Mouse (Mus musculus): ENCODE results near the gene C1qc.

The C1qc gene

DNA sequence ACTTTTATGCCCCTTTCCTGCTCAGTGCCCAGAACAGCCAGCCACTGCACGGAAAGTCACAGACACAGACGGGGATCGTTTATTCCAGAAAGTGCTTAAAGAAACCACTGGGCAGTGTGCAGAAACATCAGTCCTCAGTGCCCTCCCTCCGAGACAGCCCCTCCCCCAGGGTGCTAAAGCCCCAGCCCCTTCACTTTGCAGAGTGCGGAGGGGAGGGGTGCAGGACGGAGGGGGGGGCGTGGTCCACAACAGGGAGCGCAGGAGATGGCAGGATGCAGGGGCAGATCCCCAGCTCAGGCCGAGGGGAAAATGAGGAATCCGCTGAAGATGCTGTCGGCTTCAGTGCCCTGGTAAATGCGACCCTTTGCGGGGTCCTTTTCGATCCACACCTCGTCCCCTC is 3.0 kb upstream of the C1qc start:
- no peak for DNase-seq (ENCODE audit: low spot score in 2 of 2)

DNA sequence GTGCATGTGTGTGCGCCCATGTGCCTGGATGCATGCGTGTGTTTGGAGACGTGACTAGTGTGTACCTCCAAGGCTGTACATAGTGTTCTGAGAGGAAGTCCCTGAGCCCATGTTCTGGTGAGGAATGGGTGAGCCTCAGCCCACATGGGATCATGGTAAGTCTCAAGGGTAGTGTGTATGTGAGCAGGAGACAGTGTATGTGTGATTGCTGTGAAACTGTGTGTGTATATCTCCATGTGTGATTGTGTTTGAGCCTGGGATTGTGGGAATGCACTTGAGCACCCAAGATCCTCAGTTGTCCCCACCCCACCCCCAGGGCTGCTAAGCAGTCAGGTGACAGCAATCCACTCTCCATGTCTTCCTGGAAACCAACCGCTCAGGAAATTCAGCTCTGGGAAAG is 2.0 kb upstream of the C1qc start:
- DNase-seq (ENCODE audit: low spot score in 2 of 2): no peak

DNA sequence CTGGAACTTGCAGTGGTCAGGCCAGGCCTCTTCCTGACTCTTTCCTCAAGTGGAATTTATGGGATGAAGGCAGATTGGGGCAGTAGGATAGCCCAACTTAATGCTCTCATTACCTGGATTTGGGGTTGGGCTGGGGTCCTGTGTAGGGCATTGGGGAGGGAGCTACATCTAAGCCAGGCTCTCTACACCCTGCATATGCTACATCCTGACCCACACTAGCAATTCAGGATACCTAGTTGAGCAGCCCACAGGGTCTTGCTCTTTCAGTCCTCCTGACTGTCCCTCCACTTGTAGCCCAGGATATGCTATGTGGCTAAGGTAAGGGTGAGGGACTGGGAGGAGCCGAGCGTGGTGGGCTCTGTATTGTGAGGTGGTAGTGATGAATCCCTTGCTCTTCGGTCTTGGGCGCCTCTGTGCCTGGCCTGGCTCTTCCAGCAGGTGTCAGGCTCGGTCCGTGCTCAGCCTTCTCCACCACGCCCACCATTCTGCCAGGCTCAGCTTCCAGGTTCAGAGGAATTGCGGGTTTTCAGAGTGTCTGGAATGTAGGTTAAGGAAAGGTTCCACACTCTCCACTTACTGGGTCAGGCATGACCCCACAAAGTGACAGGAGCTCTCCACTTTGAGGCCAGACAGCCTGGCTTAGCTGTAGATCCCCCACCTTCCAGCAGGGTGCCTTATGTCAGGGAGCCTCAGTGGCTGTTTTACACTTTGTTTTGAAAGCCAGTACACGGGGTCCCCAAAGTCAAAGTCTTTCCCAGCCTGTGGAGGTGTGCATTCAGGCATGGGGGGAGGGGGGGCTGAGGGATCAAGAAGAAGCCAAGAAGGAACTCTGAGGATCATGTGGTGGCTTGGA is 1.1 kb upstream of the C1qc start:
- peak; percentile 69 to 73 for DNase-seq (ENCODE audit: low spot score in 2 of 2)

DNA sequence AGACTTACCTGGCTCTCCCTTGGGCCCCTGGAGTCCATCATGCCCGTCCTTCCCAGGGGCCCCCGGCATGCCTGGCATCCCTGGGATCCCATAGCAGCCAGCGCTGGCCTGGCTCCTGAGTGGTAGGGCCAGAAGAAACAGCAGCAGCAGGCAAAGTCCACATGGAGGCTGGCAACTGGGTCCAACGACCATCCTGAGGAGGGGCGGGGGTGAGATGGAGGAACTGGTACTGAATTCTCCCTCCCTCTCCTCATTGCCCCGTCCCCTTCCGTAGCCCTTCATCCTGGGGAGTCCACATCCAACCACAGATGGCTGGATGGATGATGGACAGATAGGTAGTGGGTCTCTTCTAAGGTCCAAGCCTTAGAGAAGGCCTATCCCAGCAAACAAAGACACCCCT is 494 bp downstream of the C1qc start:
- DNase-seq (ENCODE audit: low spot score in 2 of 2): no peak

DNA sequence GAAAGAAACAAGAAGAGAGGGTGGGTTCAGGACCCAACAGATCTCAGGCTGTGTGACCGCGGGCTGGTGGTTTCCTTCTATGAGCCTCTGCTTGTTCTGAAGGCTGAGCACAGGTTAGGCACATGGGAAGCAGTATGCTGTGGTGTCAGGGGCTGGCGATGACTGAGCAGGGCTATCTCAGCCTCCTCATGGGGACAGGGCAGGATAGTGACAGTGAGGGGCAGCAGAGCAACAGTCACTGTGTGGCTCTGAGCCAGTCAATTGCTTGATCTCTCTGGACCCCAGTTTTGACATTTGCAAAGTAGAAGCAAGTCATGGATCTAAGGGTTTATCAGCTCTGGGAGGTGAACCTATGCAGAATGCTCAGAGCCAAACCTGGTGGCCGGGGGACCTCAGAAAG is 1.8 kb downstream of the C1qc start:
- no peak for DNase-seq (ENCODE audit: low spot score in 2 of 2)

DNA sequence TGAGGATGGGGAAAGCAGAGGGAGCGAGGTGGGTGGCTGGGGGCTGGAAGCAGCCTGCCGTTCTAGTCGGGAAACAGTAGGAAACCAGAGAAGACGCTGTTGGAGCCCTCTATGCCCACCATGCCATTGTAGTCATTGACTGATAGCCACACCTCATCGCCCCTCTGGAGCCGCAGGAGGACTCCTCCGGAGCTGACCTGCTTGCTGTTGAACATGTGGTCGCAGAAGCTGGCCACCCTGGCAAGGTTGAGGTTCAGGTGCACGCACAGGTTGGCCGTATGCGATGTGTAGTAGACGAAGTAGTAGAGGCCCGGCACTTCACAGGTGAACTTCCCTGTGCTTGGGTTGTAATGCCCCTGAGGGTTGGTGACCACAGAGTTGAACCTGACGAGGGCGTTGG is 2.9 kb downstream of the C1qc start:
- DNase-seq (ENCODE audit: low spot score in 2 of 2): no peak

DNA sequence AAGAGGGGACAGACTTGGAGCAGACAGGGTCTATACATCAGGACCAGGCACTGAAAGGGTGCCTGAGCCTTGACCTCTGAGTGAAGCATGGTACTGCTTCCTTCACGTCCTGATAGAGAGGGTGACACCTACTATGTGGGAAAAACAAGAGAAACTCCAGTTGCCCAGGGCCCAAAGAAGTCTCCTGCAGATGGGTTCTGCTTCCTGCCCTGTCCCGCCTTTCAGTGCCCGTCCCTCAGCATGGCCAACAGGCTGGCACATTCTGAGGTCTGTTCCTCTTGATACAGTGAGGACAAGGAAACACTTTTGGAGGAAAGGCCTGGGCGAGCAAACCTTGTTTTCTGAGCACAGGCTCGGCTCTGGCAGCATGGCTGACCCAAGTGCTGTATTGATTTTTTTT is 5.2 kb downstream of the C1qc start:
- DNase-seq (ENCODE audit: low spot score in 2 of 2): no peak

DNA sequence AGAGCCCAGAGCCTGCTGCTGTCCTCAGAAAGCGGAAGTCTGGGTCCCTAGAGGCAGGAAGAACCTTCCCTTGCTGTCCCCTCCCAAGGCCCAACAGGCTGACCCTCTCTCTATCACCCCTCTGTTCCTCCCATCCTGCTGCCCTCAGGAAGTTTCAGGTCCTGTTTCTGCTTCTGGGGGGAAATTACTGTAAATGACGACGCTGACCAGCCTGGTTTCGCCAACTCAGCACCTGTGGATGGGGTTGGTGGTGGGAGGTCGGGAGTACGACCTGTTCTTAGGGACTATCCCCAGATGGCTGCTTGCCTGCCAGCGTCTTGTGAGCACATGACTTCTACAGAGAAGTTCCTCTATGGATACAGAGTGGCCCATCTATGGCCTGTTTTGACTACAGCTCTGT is 6.8 kb downstream of the C1qc start, which contains the start of gene C1qb:
Gene C1qb (minus strand): TSS at position 87 of the 400 bp plus-strand sequence.
- no peak for DNase-seq (ENCODE audit: low spot score in 2 of 2)

DNA sequence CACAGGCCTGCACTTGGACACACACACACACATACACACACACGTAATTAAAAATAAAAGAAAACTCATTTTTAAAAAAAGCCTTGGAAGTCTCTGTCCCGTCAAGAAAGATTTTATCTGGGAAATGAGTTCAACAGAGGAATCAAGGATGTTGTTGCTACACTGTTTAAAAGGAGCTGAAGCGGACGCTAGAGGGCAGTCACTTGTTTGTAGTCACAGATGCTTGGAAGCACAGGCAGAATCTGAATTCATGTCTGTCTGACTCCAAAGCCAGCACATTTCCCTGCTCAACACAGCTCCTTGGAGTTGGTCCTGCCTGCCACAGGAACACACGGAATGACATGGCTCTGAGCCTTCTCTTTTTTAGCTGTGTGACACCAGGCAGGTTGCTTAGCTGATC is 14.3 kb downstream of the C1qc start:
- DNase-seq (ENCODE audit: low spot score in 2 of 2): peak; percentile 39 to 47

DNA sequence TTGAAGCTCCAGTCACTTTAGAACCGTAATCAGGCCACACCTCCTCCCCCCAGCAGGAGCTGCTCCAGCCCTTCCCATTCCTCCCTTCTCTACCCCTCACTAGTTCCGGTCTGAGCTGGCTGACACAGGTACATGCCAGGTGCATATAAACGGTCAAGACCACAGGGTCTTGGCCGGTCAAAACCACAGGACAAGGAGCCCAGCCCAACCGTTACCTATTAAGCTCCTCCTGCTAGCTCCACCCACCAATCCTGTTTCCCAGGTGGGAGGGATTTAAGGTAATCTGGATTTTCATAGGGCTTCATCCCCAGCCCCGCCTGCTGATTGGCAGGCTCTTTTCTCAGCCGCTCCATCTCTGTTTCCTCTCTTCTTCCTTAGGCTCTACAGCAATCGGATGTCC is 14.7 kb downstream of the C1qc start:
- no peak for DNase-seq (ENCODE audit: low spot score in 2 of 2)

DNA sequence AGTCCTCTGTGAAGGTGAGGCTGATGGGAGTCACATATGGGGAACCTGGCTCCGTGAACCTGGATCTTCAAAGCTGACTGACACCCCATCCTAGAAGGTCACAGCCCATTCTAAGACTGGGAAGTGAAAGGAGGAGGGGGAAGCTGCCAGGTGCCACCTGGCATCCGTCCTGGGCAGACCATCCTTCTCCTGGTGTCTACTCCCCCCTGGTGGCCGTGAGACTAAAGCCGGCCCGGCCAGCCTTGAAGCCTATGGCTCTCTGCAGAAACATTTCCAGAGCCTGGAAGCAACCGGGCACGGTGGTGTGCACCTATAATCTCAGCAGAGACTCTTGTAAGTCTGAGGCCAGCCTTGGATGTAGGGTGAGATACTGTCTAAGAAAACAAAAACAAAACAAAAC is 15.9 kb downstream of the C1qc start:
- DNase-seq (ENCODE audit: low spot score in 2 of 2): peak; percentile 48 to 59

DNA sequence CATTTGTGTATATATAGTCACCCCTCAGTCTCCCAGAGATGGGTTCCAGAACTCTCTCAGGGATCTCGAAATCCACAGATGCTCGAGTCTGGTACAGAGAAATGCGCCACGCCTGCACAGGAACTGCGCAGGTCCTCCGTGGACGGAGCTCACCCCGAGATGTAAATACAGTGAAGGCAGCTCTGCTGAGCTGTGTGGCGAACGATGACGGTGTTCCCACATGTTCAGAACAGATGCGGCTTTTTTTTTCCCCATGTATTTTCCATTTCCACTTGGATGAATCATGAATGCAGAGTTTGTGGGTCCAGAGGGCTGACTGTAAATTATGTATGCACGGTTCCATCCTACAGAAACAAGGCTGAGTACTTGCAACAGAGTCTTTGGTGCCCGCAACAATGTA is 17.9 kb downstream of the C1qc start:
- DNase-seq (ENCODE audit: low spot score in 2 of 2): peak in 1 of 2 experiments; percentile 21

DNA sequence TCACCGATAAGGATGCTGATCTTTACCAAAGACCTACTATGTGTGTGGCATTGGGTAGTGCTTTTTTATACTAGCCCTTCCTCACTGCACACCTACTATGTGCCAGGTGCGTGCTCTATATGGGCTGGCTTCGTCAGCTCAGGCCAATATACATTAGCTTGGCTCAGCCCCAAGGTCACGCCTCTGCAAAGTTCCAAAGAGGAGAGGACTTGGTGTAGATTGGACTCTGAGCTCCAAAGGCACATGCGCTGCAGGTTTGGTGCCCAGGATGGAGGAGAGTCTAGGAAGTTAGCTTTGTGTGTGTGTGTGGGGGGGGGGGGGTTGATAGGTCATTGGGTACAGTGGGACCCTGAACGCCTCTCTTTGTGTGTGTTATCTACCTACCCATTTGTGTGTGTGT is 24.5 kb downstream of the C1qc start:
- DNase-seq (ENCODE audit: low spot score in 2 of 2): no peak

DNA sequence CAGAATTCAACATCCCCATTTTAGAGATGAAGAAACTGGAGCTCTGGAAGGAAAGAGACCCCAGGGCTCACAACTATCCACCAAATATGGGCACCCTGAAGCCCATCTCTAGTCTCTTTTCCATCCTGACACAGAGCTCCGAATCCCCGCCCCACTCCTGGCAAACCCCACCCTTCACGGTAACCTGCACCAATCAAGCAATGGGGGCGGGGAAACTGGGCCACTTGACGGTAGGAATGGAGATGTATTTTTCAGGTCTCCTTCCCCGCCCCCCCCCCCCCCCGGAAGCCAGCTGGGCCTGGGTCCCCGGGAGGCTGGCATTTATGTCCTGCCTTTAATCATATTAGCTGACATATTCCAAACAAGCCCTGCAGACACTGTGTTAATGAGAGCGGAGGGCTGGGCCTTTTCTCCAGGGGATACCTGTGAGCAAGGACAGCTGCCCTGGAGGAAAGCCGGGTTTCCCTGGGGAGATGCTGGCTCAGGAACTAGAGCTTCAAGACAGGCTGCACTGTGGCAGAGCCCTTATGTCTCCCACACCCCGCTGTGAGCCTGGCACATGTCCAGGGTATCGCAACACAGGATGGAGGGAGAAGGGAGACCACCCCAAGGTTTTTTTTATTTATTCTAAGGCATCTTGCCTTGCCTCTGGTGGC is 25.0 kb downstream of the C1qc start:
- DNase-seq (ENCODE audit: low spot score in 2 of 2): no peak

DNA sequence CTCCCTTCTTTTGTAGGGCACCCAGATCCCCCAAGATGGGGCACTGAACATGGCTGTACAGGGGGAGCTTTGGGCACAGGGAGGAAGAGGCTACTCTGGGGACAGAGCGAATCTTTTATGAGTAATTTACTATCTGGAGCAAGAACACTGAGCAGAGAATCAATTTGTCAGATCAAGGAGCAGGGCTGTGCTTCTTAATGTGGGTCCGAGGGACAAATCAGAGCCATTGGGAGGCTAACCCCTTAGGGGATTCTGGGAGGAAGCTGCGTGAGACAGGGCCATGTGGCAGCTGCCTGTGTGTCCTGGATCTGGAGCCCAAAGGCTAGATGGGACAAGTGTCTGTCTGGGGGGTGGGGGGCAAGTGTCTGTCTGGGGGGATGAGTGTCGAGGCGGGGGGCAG is 27.3 kb downstream of the C1qc start:
- no peak for DNase-seq (ENCODE audit: low spot score in 2 of 2)

DNA sequence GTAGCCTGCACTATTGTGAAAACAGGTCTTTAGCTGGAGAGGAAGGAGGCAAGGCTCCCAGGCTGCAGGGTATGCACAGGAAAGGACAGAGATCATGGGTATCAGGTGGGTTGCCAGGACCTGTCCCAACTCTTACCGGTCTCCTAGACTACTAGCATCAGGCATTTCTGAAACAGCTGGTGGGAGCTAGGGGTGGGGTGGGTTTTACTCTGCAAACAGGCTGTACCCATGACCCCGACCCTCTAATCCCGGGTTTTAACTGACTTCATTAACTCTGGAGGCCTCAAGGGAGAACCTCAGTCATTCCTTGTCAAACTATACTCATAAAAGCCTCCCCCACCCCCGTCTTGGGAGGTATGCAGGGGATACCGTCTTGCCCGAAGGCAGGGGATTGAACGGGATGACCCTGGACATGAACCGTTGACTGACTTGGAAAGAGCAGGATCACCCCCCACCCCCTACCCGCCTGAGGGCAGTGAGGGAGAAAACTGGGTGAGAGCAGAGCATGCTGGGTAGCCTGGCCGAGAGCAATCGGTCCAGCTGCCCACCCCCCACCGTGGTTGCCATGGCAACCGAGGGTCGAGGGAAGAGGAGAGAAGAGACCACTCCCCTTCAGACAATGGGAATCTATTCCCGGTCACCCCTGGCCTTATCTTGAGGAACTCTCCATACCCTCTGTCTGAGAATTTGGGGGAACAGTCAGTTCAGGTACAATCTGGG is 28.0 kb downstream of the C1qc start:
- DNase-seq (ENCODE audit: low spot score in 2 of 2): no peak

DNA sequence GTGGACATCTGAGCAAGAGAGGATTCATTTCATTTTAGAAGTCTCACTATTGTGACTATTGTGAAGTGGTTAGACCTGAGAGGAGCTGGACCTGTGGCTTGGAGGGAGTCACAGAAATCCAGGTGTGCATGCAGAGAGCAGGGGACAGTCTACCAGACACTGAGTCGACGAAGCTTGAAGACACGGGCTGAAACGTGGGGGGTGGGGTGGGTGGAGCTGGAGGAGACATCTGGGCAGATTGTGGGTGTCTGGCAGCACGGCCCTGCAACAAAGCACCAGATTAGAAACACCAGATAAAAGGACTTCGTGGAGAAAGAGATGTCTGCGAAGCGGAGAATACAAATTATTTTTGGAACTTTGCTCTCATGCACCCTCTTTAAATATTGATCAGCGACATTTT is 29.3 kb downstream of the C1qc start:
- DNase-seq (ENCODE audit: low spot score in 2 of 2): no peak

DNA sequence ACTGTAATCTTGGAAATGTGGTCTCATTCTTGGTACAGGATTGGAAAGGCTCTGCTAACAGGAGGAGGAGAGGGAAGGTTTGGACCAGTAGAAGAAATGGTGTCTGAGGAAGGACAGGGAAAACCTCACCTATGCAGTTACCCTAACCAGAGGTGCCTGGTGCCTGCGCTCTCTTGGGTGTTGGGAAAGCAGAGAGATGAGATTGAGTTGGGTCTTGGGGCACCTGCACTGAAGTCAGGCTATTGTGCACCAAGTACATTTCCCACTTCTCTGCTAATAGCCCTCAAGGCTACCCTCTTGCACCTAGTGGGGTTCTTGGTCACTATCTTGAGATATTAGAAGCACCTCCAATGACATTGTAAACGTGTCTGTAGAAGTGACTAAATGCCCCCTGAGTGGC is 30.5 kb downstream of the C1qc start:
- DNase-seq (ENCODE audit: low spot score in 2 of 2): no peak

DNA sequence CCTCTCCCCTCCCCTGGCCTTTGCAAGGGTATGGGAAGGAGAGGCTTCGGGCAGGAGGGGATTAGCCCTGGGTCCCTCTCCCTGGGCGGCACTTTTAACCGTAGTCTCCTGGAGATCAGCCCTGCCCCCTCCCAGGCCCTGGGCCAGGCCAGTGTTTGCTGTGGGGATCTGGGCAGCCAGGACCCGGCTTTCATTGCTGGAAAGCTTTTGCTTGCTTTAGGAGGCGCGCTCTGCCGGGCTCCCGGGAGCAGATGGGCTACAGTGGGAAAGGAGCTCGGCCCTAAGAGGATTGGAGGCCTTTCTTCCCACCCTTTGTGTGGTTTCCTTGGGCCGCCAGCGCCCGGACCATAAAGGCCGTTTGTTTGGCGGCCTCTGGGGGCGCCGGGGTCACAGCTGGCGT is 31.1 kb downstream of the C1qc start:
- DNase-seq (ENCODE audit: low spot score in 2 of 2): no peak

DNA sequence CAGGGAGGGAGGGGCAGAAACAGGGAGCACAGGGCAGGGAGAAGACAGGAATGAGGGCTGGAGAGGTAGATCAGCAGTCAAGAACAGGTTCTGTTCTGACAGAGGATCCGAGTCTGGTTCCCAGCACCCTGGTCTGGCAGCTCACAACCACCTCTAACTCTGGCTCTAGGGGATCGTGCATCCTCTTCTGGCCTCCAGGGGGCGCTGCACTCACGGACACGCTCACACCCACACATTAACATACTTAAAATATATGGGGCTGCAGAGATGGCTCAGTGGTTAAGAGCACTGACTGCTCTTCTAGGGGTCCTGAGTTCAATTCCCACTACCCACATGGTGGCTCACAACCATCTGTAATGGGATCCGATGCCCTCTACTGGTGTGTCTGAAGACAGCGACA is 32.8 kb downstream of the C1qc start:
- DNase-seq (ENCODE audit: low spot score in 2 of 2): no peak

DNA sequence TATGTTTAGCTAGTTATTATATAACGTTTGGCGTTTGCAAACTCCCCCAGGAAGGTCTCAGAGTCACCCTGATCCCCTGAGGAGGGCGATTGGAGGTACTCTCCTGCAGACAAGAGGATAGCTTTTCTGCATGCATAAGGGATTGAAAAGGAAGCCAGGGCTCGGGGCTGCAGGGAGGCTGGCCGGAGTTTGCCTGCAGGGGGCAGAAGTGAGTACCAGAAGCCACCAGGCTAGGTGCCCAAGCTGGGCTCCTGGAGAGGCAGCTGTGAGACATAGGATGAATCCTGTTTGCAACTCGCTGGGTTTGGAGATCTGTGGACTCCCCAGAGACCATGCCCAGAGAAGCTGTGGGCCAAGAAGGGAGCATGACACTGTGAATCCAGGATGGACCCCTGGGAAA is 37.8 kb downstream of the C1qc start:
- DNase-seq (ENCODE audit: low spot score in 2 of 2): peak in 1 of 2 experiments; percentile 40

DNA sequence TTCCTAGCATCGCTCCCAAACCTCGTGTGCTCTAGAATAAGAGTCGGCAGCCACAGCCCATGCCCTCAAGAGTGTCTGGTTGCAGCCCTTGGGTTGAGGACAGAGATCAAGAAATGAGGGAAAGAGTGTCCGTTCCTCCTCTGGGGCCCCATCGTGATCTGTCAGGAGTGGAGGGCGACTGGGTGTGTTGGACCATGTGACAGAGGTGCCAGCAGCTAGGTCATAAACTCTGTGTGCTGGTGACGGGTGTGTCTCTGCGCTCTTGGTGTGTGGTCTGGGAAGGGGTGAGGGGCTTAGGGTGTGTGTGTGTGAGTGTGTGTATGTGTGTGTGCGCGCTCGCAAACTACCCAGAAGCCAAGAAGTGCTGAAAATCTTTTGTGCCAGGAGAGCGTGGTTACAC is 39.9 kb downstream of the C1qc start:
- DNase-seq (ENCODE audit: low spot score in 2 of 2): no peak

DNA sequence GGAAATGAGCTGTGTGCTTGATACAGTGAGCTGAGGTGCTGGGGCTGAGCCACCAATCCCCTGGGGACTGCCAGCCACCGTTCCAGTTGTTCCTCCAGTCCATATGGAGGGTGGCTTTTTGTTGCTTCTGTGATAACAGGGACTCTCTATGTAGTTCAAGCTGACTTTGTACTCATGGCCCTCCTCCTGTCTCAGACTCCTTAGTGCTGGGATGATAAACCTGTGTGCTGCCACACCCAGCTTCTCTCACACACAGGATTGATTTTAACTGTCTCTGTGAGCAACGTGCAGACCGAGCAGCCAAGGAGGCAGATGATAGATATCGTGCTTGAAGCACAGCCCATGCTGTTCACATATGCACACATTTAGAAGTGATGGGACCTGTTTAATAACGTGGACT is 40.7 kb downstream of the C1qc start:
- DNase-seq (ENCODE audit: low spot score in 2 of 2): no peak

All from right cerebral cortex, adult 2 months (tissue).